8 mouse cellular contexts compared by ENCODE assay signal in the genomic region with DNA sequence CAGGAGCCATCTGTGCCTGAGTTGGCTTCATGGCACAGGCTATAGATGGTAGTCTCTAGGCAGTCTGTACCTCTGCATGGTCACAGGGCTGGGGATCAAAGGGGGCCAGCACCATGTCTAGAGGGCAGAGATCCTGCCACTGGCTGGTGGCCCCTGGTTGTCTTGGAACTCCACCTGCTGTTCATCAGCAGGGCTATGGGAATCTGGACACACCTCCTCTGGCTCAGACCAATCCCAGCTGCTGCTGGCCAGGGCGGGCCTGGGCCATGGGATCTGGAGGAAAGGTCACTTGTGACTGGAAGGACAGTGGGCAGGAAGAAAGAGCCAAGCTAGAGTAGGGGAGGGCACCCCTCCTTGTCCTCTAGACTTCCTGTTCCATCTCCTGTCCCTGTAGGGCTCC. TPM values are rescaled to one million over a fixed set of nuclear protein-coding genes. Genes with fewer than 3 reads are reported as not detected.
DNase-seq lines count a peak whose midpoint lies in the region; ATAC-seq and TF ChIP-seq lines count a peak whose summit lies in the region.

A gene (minus strand): TSS at position 156 of the 400 bp plus-strand sequence.

- peak within 1 kb of the TSS; percentile 13; the same call in 1 of the 2 replicates for H3K9ac ChIP-seq in kidney, postnatal 0 days (ENCODE audit: low read depth, low read length)

- DNase-seq in embryo, embryonic 10 days (ENCODE audit: low spot score), result peak; percentile 52
- no peak for DNase-seq in embryo, embryonic 9.5 days (ENCODE audit: extremely low spot score)
- peak; percentile 92 for DNase-seq in adrenal gland, adult 2 months
- no peak for DNase-seq in heart, embryonic 10.5 days (ENCODE audit: low spot score)
- DNase-seq in kidney, postnatal 0 days (ENCODE audit: low spot score), result peak; percentile 68
- peak; percentile 84 for DNase-seq in skeletal muscle tissue, adult 2 months (ENCODE audit: low read depth, low spot score)
- no peak for DNase-seq in Muller cell, postnatal 12 days (ENCODE audit: inconsistent ontology term)
- DNase-seq in right cerebral cortex, postnatal 14 days, result no peak

- H3K4me3 ChIP-seq in heart, embryonic 10.5 days, result no peak within 1 kb of the TSS
- no peak within 1 kb of the TSS for H3K4me3 ChIP-seq in kidney, postnatal 0 days (replicated peaks; ENCODE audit: low read depth, low read length)

- peak within 1 kb of the TSS; percentile 62 for H3K27ac ChIP-seq in heart, embryonic 10.5 days
- peak within 1 kb of the TSS; percentile 76 for H3K27ac ChIP-seq in kidney, postnatal 0 days

- peaks cover 31% of the 10 kb centered on the region for H3K4me1 ChIP-seq in heart, embryonic 10.5 days
- H3K4me1 ChIP-seq in kidney, postnatal 0 days (replicated peaks; ENCODE audit: insufficient read depth, low read length), result 0 out of 2 replicates have a peak, but pooled peaks cover 6% of the 10 kb centered on the region

- H3K9me3 ChIP-seq in heart, embryonic 10.5 days, result no peaks in the 10 kb centered on the region
- H3K9me3 ChIP-seq in kidney, postnatal 0 days (replicated peaks; ENCODE audit: low read length), result no peaks in the 10 kb centered on the region

- H3K27me3 ChIP-seq in heart, embryonic 10.5 days (ENCODE audit: insufficient read depth, poor library complexity, severe bottlenecking), result no peaks in the 10 kb centered on the region
- H3K27me3 ChIP-seq in kidney, postnatal 0 days (ENCODE audit: insufficient read depth, low read length), result no peaks in the 10 kb centered on the region

- H3K36me3 ChIP-seq in heart, embryonic 10.5 days, result peaks cover 43% of the 10 kb centered on the region
- H3K36me3 ChIP-seq in kidney, postnatal 0 days (ENCODE audit: insufficient read depth, low read length), result peaks cover 24% of the 10 kb centered on the region

- H3K4me2 ChIP-seq in kidney, postnatal 0 days (ENCODE audit: low read length), result no peak within 1 kb of the TSS

- ATAC-seq in kidney, postnatal 0 days (replicated peaks; ENCODE audit: low FRiP score, low read depth), result peak; percentile 90

- TF ChIP-seq CTCF in kidney, postnatal 0 days (IDR thresholded peaks at IDR 0.05; ENCODE audit: low read depth), result peak; percentile 21; the same call in 1 of the 2 replicates

- 47% methylated on average over 1 of the region's 1 CpGs for WGBS in heart, embryonic 10.5 days
- WGBS in kidney, postnatal 0 days, result 45% methylated on average over 1 of the region's 1 CpGs

RNA-seq across cellular contexts. Expression of the gene that starts here (rescaled TPM):
- total RNA-seq in adrenal gland, adult 2 months (2021), result 10 to 100 TPM in 1 of 2 experiments, 1 to 10 TPM in 1; 9.2 to 14.2 TPM
- polyA plus RNA-seq in adrenal gland, adult 2 months (2012; rRNA removed), result 4.3 and 5.7 TPM in 2 replicates
- 0.20 and 0.34 TPM in 2 replicates for polyA plus RNA-seq in heart, embryonic 10.5 days (2016; fragmentation: Nextera tagmentation; extraction: Ambion mirVana)
- 1.9 and 2.3 TPM in 2 replicates for polyA plus RNA-seq in kidney, postnatal 0 days (2015; fragmentation: Nextera tagmentation; extraction: Ambion mirVana)

Comparison
In these comparisons a context has a peak if more than half of its experiments do, and no peak if none do; other contexts are left out.
1. DNase-seq: peak in embryo, embryonic 10 days (single experiment), adrenal gland, adult 2 months (single experiment), kidney, postnatal 0 days (single experiment) and skeletal muscle tissue, adult 2 months (single experiment); none in embryo, embryonic 9.5 days (single experiment), heart, embryonic 10.5 days (single experiment), Muller cell, postnatal 12 days (single experiment) and right cerebral cortex, postnatal 14 days (single experiment).